Mouse (Mus musculus) olfactory bulb, adult 2 months (tissue): ENCODE results near the gene Olfr71.

ENCODE experiments used
- CTCF ChIP-seq: fragments of 200-500 bp; IDR thresholded peaks from 2 replicates; pipeline ENCODE4 v1.5.1; 2012; ENCODE audit warnings: low read depth, mild to moderate bottlenecking, low read length, moderate library complexity; ENCODE audit not compliant: insufficient read depth
- POLR2A ChIP-seq: fragments of 200-500 bp; IDR thresholded peaks from 2 replicates; pipeline ENCODE4 v1.6.1; 2012; ENCODE audit warnings: mild to moderate bottlenecking, low read depth, low read length, moderate library complexity; ENCODE audit not compliant: insufficient read depth

DNA sequence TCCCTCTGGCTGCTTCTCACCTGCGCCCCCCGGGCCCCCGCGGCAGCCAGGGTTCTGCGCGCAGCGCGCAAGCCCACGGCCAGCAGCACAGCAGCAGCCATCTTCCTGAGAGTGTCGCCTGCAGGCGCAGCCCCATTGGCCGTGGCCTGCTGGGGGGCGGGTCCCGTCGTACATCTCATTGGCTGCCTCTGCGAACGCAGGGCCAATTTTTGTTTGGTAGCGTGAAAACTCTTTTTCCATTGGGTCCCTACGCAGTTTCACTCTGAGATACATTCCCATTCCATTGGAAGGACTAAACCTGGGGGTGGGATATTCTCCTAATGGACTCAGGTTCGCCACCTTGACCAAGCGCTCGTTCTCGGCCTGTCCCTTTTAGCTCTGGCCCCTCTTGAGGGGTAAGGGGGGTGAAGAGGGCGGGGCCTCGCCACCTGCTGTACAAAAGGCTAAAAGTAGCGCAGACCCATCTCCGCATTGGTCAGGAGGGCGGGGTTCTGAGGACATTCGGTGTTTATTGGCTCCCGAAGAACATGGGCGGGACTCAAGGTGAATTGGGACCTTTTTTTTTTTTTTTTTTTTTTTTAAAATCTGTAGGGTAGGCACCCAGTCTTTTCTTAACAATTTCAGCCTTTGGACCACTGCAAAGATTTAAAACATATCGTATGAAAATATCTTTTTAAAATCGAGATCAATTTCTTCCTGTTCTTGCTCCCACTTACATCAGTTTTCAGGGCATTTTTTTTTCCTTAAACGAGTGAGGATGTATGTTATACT lies 53.5 kb downstream of the Olfr71 start, which contains the start of gene Hint2:
- no peak for TF ChIP-seq CTCF
- peak; percentile 98 for TF ChIP-seq POLR2A
